Mouse (Mus musculus) cerebellum, postnatal 14 days (tissue): Measurements from ENCODE around the gene Fpr2.
"Not testable (repeated sequence)": the region's sequence is repeated elsewhere in the genome, so short reads cannot be mapped to it uniquely, and the experiment has no call there.

ENCODE experiments used
- DNase-seq, 2 experiments: peaks; one replicate each; pipeline ENCODE4 v3.0.0; 2021; ENCODE audit warnings: mixed read lengths in 2 of 2

Gene Fpr2

GRCm38 (mm10) chr17:17883840-17884239 is 3.8 kb upstream of the Fpr2 start, which contains the start of gene Fpr1:
Gene Fpr1, minus strand, starts transcription at chr17:17883940.
- DNase-seq, result no peak

- DNase-seq, result no peak
These were observed 2.3 kb downstream of the Fpr2 start for GRCm38 (mm10) chr17:17889732-17890425.

GRCm38 (mm10) chr17:17896039-17896438 is 8.4 kb downstream of the Fpr2 start:
- peak; percentile 67 to 68 for DNase-seq

GRCm38 (mm10) chr17:17899268-17899667 is 11.6 kb downstream of the Fpr2 start:
- DNase-seq, result peak; percentile 22 to 25

GRCm38 (mm10) chr17:17900768-17901167 is 13.1 kb downstream of the Fpr2 start:
- DNase-seq, result no peak

- DNase-seq, result peak; percentile 87 to 93
These were observed 22.2 kb downstream of the Fpr2 start for GRCm38 (mm10) chr17:17909636-17910421.

- not testable (repeated sequence) for DNase-seq
These were observed 25.0 kb downstream of the Fpr2 start for GRCm38 (mm10) chr17:17912618-17913017.

- no peak for DNase-seq
These were observed 29.8 kb downstream of the Fpr2 start for GRCm38 (mm10) chr17:17917376-17917775.

- no peak for DNase-seq
These were observed 30.2 kb downstream of the Fpr2 start for GRCm38 (mm10) chr17:17917782-17918181.
